Mouse (Mus musculus): ENCODE data around the gene Lamc2.

Gene Lamc2

DNA sequence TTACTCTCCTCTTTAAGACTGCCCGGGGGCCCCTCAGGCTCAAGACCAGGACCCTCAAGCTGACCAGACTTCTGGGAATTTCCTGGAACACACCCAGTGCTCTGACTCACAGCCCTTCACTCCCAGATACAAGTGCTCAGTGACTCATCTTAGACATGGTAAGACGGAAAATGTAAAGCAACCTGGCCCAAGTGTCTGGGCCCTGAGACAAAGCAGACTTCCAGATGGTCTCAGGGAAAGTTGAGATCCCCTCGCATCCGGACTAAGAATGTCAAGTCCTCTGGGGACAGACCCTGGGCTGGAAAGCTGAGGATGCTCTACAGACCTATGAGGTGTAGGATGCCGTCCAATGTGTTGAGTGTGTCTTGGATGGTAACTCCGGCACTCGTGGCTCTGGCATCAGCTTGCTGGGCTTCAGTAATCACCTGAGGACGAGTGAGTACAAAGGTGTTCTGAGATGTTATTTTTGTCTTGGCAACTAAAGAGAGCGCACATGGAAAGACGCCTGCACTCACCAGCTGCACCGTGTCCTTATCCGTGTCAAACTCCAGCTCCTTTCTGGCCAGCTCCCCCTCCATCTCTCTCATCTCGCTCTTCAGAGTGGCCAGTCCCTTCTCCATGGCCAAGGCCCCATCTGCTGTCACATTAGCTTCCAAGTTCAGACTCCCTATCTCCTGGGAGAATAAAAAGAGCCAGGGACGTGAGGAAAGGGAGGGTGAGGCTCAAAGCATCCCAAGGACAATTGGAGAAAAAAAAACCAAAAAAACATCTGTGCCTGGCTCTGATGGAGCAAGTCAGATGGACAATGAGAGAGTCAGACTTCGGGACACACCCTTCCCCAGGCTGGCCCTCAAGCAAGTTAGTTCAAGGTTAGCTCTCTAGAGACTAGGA is 59.5 kb downstream of the Lamc2 start:
- DNase-seq, result peak; percentile 79

GRCm38 (mm10) chr1:153125287-153126275 is 60.7 kb downstream of the Lamc2 start:
- DNase-seq, result no peak

DNA sequence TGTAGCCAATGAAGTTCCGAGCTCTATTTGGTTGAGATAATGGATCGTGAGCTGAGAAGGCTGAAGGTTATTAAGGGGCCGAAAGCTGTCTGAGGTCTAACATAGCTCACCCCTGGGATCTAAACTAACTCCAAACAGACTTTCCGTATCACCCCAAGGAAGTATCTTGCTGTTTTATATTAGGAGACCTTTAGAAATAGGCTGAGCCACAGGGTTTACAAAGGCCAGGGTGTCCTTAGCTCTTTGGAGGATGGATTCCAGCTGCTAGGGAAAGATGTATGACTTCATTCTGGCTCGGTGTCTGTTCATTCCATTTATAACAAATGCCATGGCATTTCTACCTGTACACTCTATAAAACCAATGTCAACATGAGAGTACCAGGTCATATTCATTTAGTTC is 61.7 kb downstream of the Lamc2 start:
- no peak for DNase-seq

- no peak for DNase-seq
These were observed 63.5 kb downstream of the Lamc2 start for GRCm38 (mm10) chr1:153122764-153123163.

DNA sequence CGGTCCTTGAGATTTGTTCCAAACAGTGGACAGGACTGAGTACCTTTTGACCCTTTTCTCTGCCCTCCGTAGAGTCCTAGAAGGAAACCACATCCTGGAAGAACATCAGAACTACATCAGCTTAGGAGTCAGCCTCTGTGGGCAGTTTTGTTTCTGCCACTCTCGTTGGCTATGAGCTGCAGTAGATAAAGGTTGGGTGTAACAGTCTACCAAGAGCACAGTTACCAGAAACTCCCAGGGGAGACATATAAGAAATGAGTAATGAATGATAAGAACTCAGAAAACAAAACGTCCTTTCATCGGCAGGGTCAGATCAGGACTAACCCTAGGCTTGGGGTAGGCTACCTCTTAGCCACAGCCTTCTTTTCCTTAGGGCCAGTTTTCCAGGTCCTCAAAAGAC is 64.9 kb downstream of the Lamc2 start:
- no peak for DNase-seq

DNA sequence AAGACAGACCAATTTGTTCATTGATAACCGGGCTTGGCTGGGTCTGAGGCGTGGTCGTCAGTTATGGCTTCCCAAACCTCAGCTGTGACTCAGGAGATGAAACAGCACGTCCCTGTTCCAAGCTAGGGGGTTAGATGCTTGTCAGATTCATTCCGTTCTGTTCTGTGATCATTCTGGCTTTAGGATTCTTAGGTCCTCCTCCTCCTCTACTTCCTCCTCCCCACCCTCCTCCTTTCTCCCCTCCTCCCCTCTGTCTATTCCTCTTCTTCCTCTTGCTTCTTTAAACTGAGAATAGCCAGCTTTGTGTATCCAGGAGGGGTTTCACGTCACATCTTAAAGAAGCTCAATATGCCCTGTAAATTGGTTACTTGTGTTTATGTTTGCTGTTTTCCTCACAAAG is 65.7 kb downstream of the Lamc2 start:
- no peak for DNase-seq

GRCm38 (mm10) chr1:153115315-153115714 is 70.9 kb downstream of the Lamc2 start:
- no peak for DNase-seq

GRCm38 (mm10) chr1:153111596-153111995 is 74.7 kb downstream of the Lamc2 start:
- no peak for DNase-seq

DNA sequence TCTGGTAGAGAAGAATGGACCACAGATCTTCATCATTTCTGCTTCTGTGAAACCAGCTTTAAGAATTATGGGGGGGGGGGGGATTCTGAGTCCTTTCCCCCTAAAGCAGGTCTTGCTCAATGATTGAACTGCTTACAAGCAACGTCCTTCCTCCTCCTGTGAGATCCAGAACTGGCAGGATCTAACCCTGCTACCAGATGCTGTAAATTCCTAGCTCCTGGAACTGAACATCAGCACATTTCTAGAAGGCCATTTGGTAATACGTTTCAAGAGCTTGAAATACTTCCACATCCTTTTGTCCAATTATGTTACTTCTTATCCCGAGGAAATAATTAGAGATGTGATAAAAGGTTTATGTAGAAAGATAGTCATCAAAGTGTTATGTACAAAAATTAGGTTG is 76.4 kb downstream of the Lamc2 start:
- no peak for DNase-seq

DNA sequence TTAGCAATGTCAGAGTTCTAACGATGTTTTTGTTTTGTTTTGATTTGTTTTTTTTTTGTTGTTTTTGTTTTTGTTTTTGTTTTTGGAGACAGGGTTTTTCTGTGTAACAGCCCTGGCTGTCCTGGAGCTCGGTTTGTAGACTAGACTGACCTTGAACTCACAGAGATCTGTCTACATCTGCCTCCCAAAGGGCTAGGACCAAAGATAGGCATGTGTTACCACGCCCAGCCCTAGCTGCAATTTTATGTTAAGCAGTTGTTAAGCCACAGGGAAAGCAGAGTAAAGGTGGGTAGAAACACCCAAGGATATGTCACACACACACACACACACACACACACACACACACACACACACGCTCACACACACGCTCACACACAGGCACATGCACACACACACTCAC is 76.9 kb downstream of the Lamc2 start:
- no peak for DNase-seq

GRCm38 (mm10) chr1:153107866-153108265 is 78.4 kb downstream of the Lamc2 start:
- DNase-seq, result peak; percentile 61

GRCm38 (mm10) chr1:153104804-153105203 is 81.4 kb downstream of the Lamc2 start:
- DNase-seq, result no peak

GRCm38 (mm10) chr1:153103186-153103554 is 83.1 kb downstream of the Lamc2 start:
- no peak for DNase-seq

DNA sequence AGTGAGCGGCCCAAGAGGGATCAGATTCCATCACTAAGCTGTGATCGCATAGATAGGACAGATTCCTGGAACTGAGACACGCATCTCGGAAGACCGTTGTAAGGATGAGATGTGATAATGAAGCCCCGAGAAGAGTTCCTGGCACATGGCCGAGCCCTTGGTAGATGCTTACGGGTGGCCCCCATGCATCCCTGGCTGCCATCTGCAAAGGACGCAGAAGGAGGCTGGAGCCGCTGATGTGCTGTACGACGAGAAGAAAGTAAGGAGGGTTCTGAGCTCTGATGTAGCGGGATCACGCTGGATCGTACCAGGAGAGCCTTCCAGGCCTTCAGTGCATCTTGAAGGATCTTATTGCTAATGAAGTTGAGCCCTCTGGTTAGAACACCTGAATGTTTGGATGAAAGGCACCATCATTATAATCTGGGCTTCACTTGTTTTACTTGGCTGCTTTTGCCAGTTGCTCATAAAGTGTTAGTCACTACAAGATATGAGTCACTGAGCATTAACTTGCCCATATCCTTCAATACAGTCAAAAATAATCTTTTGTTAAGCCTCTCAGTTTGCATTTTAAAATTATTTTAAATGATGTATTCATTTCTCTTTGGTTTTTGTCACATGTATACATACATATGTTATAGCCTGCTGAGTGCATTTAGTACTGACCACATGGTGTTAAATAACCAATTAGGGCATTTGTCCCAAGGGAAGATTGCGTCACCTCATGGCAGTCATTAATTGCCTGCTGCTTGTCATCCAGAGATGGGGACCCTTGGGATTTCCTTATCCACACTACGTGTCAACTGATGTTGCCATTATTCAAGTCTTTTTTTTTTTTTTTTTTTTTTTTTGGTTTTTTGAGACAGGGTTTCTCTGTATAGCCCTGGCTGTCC is 83.7 kb downstream of the Lamc2 start:
- DNase-seq, result no peak

GRCm38 (mm10) chr1:153101327-153101880 is 84.8 kb downstream of the Lamc2 start:
- DNase-seq, result no peak

DNA sequence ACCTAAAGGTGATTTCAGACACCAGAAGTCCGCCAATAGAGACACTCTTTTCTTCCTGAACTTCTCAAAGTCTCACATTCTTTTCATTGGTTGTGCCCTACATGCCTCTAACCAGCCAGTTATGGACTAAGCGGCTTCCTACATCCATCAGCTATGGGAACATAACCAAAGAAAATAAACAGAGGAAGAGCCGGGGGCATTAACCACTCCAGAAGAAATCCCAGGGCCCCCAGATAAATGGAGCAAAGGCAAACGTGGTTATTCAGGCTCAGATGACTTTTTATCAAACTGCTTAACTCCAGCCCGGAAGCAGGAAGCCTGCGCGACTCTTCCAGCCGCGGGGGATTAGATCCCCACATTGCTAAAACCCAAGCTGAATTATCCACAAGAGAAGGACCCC is 85.3 kb downstream of the Lamc2 start:
- no peak for DNase-seq

- DNase-seq, result no peak
These were observed 87.7 kb downstream of the Lamc2 start for GRCm38 (mm10) chr1:153098586-153098985.

DNA sequence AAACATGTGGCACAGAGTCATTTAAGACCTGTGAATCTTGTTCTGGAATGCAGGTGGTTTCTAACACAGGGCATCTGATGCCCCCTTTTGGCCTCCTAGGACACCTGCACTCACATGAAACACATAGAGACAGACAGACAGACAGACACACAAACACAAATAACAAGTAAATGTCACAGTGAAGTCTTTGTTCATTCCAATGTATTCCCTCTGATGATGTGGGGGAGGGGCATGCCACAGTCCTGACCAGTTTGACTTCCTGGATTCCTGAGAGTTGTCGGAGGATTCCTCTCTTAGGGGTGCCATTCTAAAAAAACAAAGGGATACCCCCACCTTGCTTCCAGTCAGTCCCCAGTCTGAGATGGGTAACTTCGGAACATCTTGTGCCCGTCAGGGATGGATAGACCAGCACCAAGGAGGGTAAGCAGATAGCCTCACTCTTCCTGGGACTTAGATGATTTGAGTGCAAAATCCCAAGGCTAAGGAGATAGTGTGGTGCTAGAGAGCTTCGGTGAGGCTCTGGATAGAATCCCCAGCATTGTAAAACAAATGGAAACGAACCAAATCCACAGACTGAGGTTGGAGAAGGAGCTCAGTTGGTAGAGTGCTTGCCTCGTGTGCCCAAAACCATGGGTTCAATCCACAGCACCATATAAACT is 89.1 kb downstream of the Lamc2 start:
- DNase-seq, result no peak

GRCm38 (mm10) chr1:153095826-153096727 is 90.2 kb downstream of the Lamc2 start:
- no peak for DNase-seq

GRCm38 (mm10) chr1:153095328-153095727 is 90.9 kb downstream of the Lamc2 start:
- DNase-seq, result no peak

All from cerebellum, adult 9-11 months (tissue).